Mouse (Mus musculus): ENCODE measurements around the gene 2610042L04Rik.
"Not testable (repeated sequence)": the region's sequence is repeated elsewhere in the genome, so short reads cannot be mapped to it uniquely, and the experiment has no call there.

Gene 2610042L04Rik

DNA sequence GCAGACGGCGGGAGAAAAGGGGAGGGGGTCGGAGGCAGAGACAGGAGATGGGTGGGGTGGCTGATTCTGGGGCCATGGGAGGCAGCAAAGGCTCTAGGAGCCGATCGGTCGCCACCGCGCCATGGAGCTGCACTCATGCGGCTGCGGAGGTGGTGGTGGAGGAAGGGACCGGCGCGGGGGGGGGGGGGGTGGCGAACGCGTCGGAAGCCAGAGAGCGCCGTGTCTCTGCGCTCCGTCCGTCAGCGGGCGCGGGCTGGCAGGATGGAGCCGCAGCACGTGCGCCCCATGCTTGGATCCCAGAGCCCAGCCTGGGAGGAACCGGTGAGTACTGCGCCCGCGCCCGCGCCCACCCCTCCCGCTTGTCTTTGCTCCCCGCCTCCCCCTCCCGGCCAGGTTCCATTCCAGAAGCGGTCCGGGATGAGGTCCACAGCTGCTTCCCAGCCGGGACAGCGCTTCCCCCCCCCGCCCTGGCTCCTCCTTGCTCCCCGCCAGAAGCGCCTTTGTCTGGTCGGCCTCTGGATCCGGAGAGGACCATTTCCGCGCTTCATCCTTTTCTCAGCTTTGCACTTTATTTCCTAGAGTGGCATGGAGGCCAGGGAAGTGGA is at the start of gene 2610042L04Rik:
Gene 2610042L04Rik (plus strand): TSS at position 288 of the 605 bp plus-strand sequence.
- DNase-seq (ENCODE audit: extremely low read depth, low read depth, low spot score) = not testable (repeated sequence)

DNA sequence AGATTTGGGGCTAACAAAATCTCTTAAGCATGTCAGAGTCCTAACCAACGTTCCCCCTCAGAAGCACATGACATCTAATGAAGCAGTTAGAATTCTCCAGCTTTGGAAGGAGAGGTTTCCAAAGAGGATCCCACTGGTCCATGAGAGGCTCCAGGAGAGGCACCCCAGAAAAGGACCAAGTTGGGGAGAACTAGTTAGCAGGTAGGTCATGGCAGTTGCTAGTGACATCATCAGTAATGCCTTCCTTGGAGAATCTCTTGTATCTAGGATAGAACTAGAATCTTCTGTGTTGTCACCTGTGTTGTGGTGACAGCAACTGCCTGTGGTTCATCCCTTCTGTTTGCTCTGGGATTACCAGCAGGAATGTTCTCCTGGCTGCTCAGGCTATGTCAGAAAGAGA is 17.6 kb upstream of the 2610042L04Rik start, which contains the start of gene Gm3149:
Gene Gm3149 (plus strand): TSS at position 301 of the 400 bp plus-strand sequence.
- DNase-seq (ENCODE audit: extremely low read depth, low read depth, low spot score) = not testable (repeated sequence)

DNA sequence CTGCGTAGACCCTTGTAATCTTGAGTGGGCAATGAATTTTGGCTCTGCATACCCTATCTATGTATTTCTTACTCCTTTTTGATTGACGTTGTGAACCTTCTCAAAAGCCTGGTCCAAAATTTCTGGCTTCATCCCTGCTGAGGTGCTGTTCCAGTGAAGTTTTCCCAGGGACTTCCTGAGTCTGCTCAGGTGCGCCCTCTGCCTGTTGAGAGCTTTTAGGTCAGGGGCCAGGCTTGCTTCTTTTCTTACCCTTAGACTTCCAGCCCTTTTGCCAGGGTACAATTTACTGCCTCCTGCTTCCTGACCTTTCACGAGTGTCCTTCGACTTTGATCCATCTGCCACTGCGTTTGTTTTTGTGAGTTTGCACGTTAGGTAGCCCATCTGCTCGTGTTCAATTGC is 943 bp downstream of the 2610042L04Rik start:
- not testable (repeated sequence) for DNase-seq (ENCODE audit: extremely low read depth, low read depth, low spot score)

DNA sequence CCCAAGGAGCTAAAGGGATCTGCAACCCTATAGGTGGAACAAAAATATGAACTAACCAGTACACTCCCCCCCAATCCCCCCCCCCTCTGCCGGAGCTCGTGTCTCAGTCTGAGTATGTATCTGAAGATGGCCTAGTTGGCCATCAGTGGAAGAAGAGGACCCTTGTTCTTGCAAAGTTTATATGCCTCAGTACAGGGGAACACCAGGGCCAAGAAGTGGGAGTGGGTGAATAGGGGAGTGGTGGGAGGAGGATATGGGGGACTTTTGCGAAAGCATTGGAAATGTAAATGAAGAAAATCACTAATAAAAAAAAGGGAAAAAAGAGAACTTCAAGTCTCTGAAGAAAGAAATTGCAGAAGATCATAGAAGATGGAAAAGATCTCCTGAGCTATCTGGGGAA is 34.4 kb downstream of the 2610042L04Rik start:
- not testable (repeated sequence) for DNase-seq (ENCODE audit: extremely low read depth, low read depth, low spot score)

DNA sequence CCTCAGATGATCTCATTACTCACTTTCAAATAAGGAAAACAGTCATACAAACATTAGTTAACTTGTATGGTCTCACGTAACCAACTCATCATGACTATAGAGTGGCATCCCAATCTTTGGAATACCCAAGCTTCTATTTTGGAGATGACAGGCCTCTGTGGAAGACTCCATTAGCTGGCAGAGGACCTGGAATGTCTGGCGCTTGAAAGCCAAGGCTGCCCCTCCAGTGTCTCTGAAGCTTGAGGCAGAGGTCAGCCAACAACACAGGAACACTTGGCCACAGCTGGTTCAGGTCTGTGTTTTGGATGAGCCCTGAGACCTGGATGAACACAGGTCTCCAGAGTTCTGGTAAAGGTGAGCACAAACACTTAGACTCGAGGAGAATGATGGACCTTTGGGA is 35.1 kb downstream of the 2610042L04Rik start:
- not testable (repeated sequence) for DNase-seq (ENCODE audit: extremely low read depth, low read depth, low spot score)

DNA sequence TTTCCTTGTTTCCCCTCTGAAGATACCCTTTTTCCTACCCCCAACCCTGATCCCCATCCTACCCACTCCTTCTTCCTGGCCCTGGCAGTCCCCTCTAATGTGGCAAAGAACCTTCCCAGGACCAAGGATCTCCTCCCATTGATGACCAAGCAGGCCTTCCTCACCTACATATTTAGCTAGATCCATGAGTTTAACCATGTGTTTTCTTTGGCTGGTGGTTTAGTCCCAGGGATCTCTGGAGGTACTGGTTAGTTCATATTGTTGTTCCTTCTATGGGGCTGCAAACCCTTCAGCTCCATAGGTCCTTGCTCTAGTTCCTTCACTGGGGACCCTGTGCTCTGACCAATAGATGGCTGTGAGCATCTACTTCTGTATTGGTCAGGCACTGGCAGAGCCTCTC is 43.3 kb downstream of the 2610042L04Rik start:
- not testable (repeated sequence) for DNase-seq (ENCODE audit: extremely low read depth, low read depth, low spot score)

DNA sequence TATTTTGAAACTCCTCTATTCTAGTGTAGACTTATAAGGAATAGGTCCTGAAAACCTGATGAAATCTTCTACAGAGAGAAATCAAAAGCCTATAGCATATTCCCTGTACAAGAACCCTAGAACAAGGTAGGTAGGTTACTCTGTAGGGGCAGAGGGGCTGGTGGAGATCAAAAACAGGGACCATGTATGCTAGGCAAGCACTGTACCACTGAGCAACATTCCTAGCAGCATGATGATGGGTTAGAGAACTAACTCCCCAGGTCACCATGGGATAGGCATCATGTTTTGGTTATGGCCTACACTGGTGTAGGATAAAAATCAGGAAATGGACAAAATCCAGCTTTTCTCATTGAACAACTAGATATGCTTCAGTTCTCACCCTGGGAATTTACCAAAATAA is 51.0 kb downstream of the 2610042L04Rik start:
- DNase-seq (ENCODE audit: extremely low read depth, low read depth, low spot score) = not testable (repeated sequence)

DNA sequence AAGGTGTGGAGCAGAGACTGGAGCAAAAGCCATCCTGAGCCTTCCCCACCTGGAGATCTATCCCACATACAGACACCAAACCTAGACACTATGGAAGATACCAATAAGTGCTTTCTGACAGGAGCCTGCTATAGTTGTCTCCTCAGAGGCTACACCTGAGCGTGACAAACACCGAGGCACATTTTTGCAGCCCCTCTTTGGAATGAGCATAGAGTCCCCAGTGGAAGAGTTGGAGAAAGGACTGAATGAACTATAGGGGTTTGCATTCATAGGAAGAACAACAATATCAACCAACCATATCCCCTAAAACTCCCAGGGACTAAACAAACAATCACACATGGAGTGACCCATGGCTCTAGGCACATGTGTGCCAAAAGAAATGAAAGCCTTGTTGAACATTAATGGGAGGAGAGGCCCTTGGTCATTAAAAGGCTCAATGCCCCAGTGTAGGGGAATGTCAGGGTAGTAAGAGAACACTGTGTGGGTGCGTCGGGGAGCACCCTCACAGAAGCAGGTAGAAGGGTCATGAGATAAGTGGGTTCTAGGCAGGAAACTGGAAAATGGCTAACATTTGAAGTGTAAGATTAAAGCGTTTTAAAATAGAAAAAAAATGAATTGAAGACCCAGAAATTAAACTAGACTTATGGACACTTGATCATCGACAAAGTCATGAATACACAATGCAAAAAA is 58.4 kb downstream of the 2610042L04Rik start:
- DNase-seq (ENCODE audit: extremely low read depth, low read depth, low spot score) = not testable (repeated sequence)

DNA sequence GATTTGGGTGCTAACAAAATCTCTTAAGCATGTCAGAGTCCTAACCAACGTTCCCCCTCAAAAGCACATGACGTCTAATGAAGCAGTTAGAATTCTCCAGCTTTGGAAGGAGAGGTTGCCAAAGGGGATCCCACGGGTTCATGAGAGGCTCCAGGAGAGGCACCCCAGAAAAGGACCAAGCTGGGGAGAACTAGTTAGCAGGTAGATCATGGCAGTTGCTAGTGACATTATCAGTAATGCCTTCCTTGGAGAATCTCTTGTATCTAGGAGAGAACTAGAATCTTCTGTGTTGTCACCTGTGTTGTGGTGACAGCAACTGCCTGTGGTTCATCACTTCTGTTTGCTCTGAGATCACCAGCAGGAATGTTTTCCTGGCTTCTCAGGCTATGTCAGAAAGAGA is 62.7 kb downstream of the 2610042L04Rik start, which contains the start of gene Gm3159:
Gene Gm3159 (plus strand): TSS at position 301 of the 400 bp plus-strand sequence.
- DNase-seq (ENCODE audit: extremely low read depth, low read depth, low spot score) = not testable (repeated sequence)

DNA sequence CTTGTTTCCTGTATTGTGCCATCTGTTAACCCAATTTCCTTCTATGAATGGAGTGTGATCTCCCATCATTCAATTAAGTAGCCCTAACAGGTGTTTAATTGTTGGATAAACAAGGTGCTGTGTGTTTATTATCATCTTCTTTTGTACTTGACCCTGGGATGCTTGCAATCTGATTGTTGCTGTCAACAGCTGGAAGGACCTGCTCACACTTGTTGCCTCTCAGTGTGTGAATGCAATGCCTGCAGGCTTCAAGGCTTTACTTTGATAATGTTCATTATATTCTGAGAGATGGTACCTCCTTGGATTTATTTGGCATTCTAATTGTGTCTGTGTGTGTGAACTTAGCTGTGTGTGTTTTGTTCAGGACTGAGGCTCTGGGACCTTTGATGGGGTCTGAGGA is 64.1 kb downstream of the 2610042L04Rik start:
- DNase-seq (ENCODE audit: extremely low read depth, low read depth, low spot score) = not testable (repeated sequence)

DNA sequence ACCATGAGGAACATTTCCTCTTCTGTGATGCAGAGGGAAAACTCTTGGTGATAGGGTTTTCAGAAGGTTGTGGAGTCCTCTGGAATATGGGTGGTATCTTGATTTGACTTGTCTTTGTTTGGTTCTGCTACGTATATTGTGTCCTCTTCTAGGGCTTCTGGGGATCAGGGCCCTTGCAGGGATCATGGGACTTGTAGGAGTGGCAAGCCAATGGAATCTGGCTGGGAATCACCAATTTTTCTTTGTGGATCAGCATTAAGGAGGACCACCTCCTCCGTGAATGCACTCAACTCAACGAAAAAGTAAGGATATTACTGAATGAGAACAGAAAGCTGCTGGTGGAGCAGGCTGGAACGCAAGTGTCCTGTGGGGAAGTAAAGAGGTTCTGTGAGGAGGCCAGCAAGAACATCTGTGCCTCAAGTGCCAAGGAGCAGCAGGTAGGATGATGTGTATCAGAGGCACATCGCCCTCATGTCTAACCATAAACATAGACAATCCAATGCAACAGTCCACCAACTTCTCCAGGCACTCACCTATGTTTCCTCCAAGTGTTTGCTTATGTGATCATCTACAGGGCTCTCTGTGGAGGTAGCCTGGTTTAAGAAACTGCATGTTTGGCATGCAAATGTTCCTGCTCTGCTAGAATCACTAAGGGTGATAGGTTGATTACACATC is 65.7 kb downstream of the 2610042L04Rik start:
- not testable (repeated sequence) for DNase-seq (ENCODE audit: extremely low read depth, low read depth, low spot score)

DNA sequence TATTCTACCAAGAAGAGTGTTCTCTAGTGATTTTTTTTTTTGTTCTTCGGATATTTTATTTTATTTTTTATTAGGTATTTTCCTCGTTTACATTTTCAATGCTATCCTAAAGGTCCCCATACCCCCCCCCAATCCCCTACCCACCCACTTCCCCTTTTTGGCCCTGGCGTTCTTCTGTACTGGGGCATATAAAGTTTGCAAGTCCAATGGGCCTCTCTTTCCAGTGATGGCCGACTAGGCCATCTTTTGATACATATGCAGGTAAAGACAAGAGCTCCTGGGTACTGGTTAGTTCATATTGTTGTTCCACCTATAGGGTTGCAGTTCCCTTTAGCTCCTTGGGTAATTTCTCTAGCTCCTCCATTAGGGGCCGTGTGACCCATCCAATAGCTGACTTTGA is 66.7 kb downstream of the 2610042L04Rik start:
- DNase-seq (ENCODE audit: extremely low read depth, low read depth, low spot score) = not testable (repeated sequence)

DNA sequence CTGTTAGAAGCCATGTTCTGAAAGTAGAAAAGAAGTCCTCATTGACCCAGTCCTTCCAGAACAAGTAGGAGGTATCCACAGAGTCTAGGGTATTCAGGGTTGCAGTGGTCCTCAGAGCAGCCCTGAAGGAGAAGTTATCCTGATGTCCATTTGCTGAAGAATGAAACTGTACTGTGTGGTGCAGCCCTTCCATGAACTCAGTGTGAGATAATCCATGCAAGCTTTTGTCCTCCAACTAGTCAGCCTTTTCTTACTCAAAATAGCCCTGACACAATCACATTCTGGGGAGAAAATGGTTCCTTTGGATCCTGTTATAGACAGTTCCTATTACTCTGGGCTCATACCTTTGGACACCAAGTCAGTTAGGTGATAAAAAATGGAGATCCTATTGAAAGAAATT is 69.3 kb downstream of the 2610042L04Rik start:
- DNase-seq (ENCODE audit: extremely low read depth, low read depth, low spot score) = not testable (repeated sequence)
